Mouse (Mus musculus) midbrain, postnatal 0 days (tissue): Measurements from ENCODE around the gene Sh3tc1. TPM values are rescaled to one million over a fixed set of nuclear protein-coding genes. Genes with fewer than 3 reads are reported as not detected.

Experiments used
- ATAC-seq: fragments of 200-750 bp; cut with Nextera tagmentation; 2 replicates; pipeline ENCODE4 v1.8.0; 2017; ENCODE audit warnings: moderate number of reproducible peaks, mild to moderate bottlenecking, moderate TSS enrichment, moderate library complexity; ENCODE audit not compliant: low FRiP score
- DNase-seq: peaks from one replicate; pipeline ENCODE4 v3.0.0-alpha.2; 2015; ENCODE audit warnings: low spot score
- H3K27ac ChIP-seq: fragments of 300-500 bp; sonication (generic); 2 replicates; pipeline ENCODE4 v1.5.1; 2014; ENCODE audit warnings: low read depth, mild to moderate bottlenecking, low read length, mixed read lengths
- H3K27me3 ChIP-seq: fragments of 300-500 bp; sonication (generic); 2 replicates; pipeline ENCODE4 v1.6.1; 2014; ENCODE audit warnings: low read length, control low read depth, mixed read lengths; ENCODE audit not compliant: insufficient read depth
- H3K36me3 ChIP-seq: fragments of 300-500 bp; sonication (generic); 2 replicates; pipeline ENCODE4 v1.6.1; 2014; ENCODE audit warnings: low read length, control low read depth, mixed read lengths; ENCODE audit not compliant: insufficient read depth
- H3K4me1 ChIP-seq: fragments of 300-500 bp; sonication (generic); 2 replicates; pipeline ENCODE4 v1.6.1; 2014; ENCODE audit warnings: mild to moderate bottlenecking, control low read depth, antibody characterized with exemption, low read length, mixed read lengths; ENCODE audit not compliant: insufficient read depth
- H3K4me2 ChIP-seq: fragments of 300-500 bp; sonication (generic); 2 replicates; pipeline ENCODE4 v1.6.1; 2014; ENCODE audit warnings: low read depth, mild to moderate bottlenecking, low read length, mixed read lengths; ENCODE audit not compliant: poor library complexity, severe bottlenecking
- H3K4me3 ChIP-seq: fragments of 300-500 bp; sonication (generic); 2 replicates; pipeline ENCODE4 v1.5.1; 2014; ENCODE audit warnings: low read depth, mild to moderate bottlenecking, low read length, moderate library complexity
- H3K9ac ChIP-seq: fragments of 300-500 bp; sonication (generic); replicated peaks from 2 replicates; pipeline ENCODE4 v1.6.1; 2014; ENCODE audit warnings: mild to moderate bottlenecking, low read length, moderate library complexity, mixed read lengths; ENCODE audit not compliant: poor library complexity, severe bottlenecking
- H3K9me3 ChIP-seq: fragments of 300-500 bp; sonication (generic); 2 replicates; pipeline ENCODE4 v1.6.1; 2016; ENCODE audit warnings: low read length, control low read depth
- CTCF ChIP-seq: IDR thresholded peaks from 2 replicates; pipeline ENCODE4 v1.5.1; 2016; ENCODE audit warnings: antibody characterized with exemption, mild to moderate bottlenecking
- WGBS: fragments of 180-500 bp; shearing (Covaris S2); extraction: QIAGEN DNeasy Blood & Tissue Kit; methylation state at CpG from one replicate; pipeline ENCODE4 v1.1.7; 2014; 5-methylcytosine and 5-hydroxymethylcytosine counted together
- polyA plus RNA-seq: library from polyadenylated mRNA; unstranded; fragments of >200 nt; fragmentation: Nextera tagmentation; extraction: Ambion mirVana; gene quantifications from 2 replicates; pipeline ENCODE4 v1.2.1, GENCODE M21; 2015
- total RNA-seq: library from RNA; depleted of rRNA; stranded (reverse); fragments of >200 nt; gene quantifications from 2 replicates; pipeline ENCODE4 v1.2.3, GENCODE M21; 2014

Sh3tc1 gene
- total and polyA plus RNA-seq, 2 experiments from 2014 or later = 1.8 to 1.9 TPM

- no peaks in the 10 kb centered on the region for H3K9me3 ChIP-seq
- H3K36me3 ChIP-seq = no peaks in the 10 kb centered on the region
- TF ChIP-seq CTCF = no peak
- DNase-seq (no peak), ATAC-seq (no peak)
- H3K9ac ChIP-seq = 0 out of 2 replicates have a peak overlapping the region, but pooled peaks have one; percentile 1
- H3K4me3 ChIP-seq = no peak overlapping the region
- H3K27ac ChIP-seq = no peak overlapping the region
- no peaks in the 10 kb centered on the region for H3K4me1 ChIP-seq
- H3K4me2 ChIP-seq = no peak overlapping the region
- WGBS = 57% methylated on average over 6 of the region's 6 CpGs
- no peaks in the 10 kb centered on the region for H3K27me3 ChIP-seq
Measured at GRCm38 (mm10) chr5:35774137-35774424, 34.3 kb upstream of the Sh3tc1 start.

GRCm38 (mm10) chr5:35773274-35774136, 33.7 kb upstream of the Sh3tc1 start:
- ATAC-seq = peak; percentile 20; the same call in 1 of the 2 replicates
- Histone ChIP-seq H3K36me3 (no peaks in the 10 kb centered on the region), H3K9me3 (no peaks in the 10 kb centered on the region), H3K9ac (0 out of 2 replicates have a peak overlapping the region, but pooled peaks have one; percentile 1), H3K4me3 (no peak overlapping the region), H3K27me3 (no peaks in the 10 kb centered on the region), H3K4me2 (no peak overlapping the region), H3K4me1 (no peaks in the 10 kb centered on the region), H3K27ac (no peak overlapping the region)
- peak; percentile 43 for DNase-seq
- 61% methylated on average over 13 of the region's 13 CpGs for whole genome bisulfite sequencing
- no peak for TF ChIP-seq CTCF

DNA sequence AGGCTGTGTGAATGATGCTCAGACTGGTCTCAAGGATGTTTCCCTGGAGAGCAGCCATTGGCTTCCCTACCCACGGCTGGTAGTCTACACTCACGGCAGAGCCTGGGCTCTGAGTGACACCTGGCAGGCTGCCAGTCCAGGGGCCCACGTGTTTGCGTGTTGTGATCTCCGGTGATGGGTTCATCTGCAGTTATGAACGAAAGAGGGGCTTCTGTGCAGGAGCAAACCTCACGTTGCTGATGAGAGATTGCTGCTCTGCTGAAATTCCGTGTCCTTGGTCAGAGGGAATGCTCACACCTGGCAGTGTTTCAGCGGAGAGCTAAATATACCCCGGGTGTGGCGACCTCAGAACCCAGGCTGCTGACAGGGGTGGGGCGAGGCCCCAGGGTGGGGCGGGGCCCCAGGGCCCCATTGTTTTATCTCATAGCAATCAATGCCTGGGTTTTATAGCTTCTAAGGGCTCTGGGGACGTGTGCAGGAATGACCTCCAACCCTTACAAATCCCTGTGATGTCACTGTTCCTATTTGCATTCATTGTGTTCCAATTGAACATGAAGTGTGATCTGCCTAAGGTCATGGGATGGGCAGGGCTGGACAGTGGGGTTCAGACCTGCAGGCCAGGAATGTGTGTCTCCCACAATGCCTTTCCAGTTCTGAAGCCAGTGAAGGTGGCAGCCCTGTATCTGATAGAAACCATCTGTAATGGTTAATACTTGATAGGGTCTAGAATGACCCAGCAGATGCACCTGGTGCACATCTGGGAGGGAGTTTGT, 31.3 kb upstream of the Sh3tc1 start:
- Histone ChIP-seq H3K36me3 (no peaks in the 10 kb centered on the region), H3K9me3 (no peaks in the 10 kb centered on the region), H3K4me1 (no peaks in the 10 kb centered on the region), H3K4me2 (no peak overlapping the region), H3K9ac (no peak overlapping the region), H3K27ac (no peak overlapping the region), H3K4me3 (no peak overlapping the region), H3K27me3 (no peaks in the 10 kb centered on the region)
- ATAC-seq (no peak), DNase-seq (no peak)
- no peak for TF ChIP-seq CTCF
- WGBS = 73% methylated on average over 14 of the region's 14 CpGs

GRCm38 (mm10) chr5:35770246-35770645, 30.5 kb upstream of the Sh3tc1 start:
- no peak for ATAC-seq
- no peak for TF ChIP-seq CTCF
- WGBS = 76% methylated on average over 2 of the region's 2 CpGs

GRCm38 (mm10) chr5:35768997-35769396, 29.2 kb upstream of the Sh3tc1 start:
- Histone ChIP-seq H3K4me3 (no peak overlapping the region), H3K4me1 (no peaks in the 10 kb centered on the region), H3K27ac (no peak overlapping the region), H3K36me3 (no peaks in the 10 kb centered on the region), H3K9me3 (no peaks in the 10 kb centered on the region), H3K4me2 (no peak overlapping the region), H3K27me3 (no peaks in the 10 kb centered on the region), H3K9ac (no peak overlapping the region)
- no peak for DNase-seq
- ATAC-seq = no peak
- TF ChIP-seq CTCF = no peak
- WGBS = 83% methylated on average over 7 of the region's 7 CpGs

More at GRCm38 (mm10) chr5:35770246-35770645, 30.5 kb upstream of the Sh3tc1 start:
- no peaks in the 10 kb centered on the region for H3K4me1 ChIP-seq
- no peaks in the 10 kb centered on the region for H3K27me3 ChIP-seq
- H3K36me3 ChIP-seq = no peaks in the 10 kb centered on the region
- no peak overlapping the region for H3K4me3 ChIP-seq
- H3K27ac ChIP-seq = no peak overlapping the region
- H3K9ac ChIP-seq = no peak overlapping the region
- H3K4me2 ChIP-seq = no peak overlapping the region
- no peak for DNase-seq
- no peaks in the 10 kb centered on the region for H3K9me3 ChIP-seq

DNA sequence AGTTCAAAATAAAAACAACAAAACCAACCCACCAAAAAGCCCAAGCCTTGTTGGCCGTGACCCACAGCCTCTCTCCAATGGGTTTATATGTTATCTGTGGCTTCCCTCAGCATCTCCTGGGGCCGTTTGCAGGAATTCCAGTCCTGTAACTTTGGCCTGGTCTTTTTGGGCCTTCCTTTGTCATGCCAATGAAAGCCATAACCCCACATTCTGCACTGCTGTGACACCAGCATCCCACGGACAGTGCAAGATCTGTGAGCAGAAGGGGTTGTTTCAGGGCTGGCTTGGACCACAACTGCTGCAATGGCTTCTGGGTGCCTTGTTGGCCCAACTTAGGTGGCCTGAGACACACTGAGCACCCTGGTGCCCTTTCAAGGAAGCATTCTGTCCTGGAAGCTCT, 28.7 kb upstream of the Sh3tc1 start:
- Histone ChIP-seq H3K4me2 (no peak overlapping the region), H3K36me3 (no peaks in the 10 kb centered on the region; the same call in 1 of the 2 replicates), H3K27me3 (no peaks in the 10 kb centered on the region), H3K27ac (no peak overlapping the region), H3K9me3 (no peaks in the 10 kb centered on the region), H3K4me1 (no peaks in the 10 kb centered on the region), H3K9ac (no peak overlapping the region), H3K4me3 (no peak overlapping the region)
- TF ChIP-seq CTCF = no peak
- no peak for DNase-seq
- ATAC-seq = no peak
- 68% methylated on average over 3 of the region's 3 CpGs for WGBS
